Comparison of ENCODE assay signal across 8 mouse cellular contexts in the genomic region with DNA sequence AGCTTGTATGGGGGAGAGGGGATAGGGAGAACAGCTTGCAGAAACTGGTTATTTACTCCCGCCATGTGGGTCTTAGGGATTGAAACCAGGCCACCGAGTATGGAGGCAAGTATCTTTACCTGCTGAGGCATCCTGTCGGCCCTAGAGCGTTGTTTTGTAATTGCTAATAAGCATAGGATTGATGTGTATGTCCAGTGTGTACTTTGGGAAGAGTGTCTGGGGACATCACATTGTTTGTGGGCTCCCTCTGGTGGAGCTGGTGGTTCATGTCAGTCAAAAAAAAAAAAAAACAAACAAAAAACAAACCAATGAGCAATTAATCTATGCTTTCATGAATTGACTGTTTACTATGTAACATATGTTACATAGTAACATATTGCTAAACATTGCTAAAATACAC. TPM values are rescaled to one million over a fixed set of nuclear protein-coding genes. Genes with fewer than 3 reads are reported as not detected.
DNase-seq lines count a peak whose midpoint lies in the region; ATAC-seq and TF ChIP-seq lines count a peak whose summit lies in the region.
"Had no signal": no experiment of that assay in that cellular context is flagged by ENCODE, and none has a peak within 500 bp of the region (broad histone marks: within the 10 kb centered on the region; RNA-seq: fewer than 3 reads in every experiment).

No protein-coding gene starts in this region.

- peaks cover 28% of the 10 kb centered on the region for H3K79me2 ChIP-seq in C2C12 (ENCODE audit: control insufficient read depth, insufficient read depth)

- no peaks in the 10 kb centered on the region for H3K9me3 ChIP-seq in kidney, embryonic 15.5 days (replicated peaks)
- no peaks in the 10 kb centered on the region for H3K9me3 ChIP-seq in forebrain, embryonic 13.5 days (replicated peaks)
- H3K9me3 ChIP-seq: embryonic facial prominence, embryonic 15.5 days had no signal

- no peak for TF ChIP-seq POLR2A in kidney, adult 2 months (IDR thresholded peaks at IDR 0.05; ENCODE audit: low read depth, low read length)
- no peak for TF ChIP-seq POLR2A in cortical plate, adult 2 months (IDR thresholded peaks at IDR 0.05; ENCODE audit: extremely low read depth, insufficient read depth, low read length)

- WGBS in kidney, adult 2 months: 41% methylated on average over 4 of the region's 4 CpGs
- WGBS in kidney, embryonic 15.5 days: 54% methylated on average over 4 of the region's 4 CpGs
- 51% methylated on average over 4 of the region's 4 CpGs for WGBS in forebrain, embryonic 13.5 days

- peak; percentile 32 for DNase-seq in kidney, adult 2 months
- peak; percentile 69 for DNase-seq in 416B (ENCODE audit: low read depth)

- no peak overlapping the region for H3K27ac ChIP-seq in kidney, adult 2 months (ENCODE audit: insufficient read depth, low read depth, low read length)
- H3K27ac ChIP-seq in kidney, embryonic 15.5 days: no peak overlapping the region
- no peak overlapping the region for H3K27ac ChIP-seq in cortical plate, adult 2 months (ENCODE audit: insufficient read depth, low read length)
- no peak overlapping the region for H3K27ac ChIP-seq in forebrain, embryonic 13.5 days
- H3K27ac ChIP-seq: embryonic facial prominence, embryonic 15.5 days had no signal

- no peak for ATAC-seq in kidney, embryonic 15.5 days (replicated peaks; ENCODE audit: low FRiP score)
- peak; percentile 17; the same call in 1 of the 2 replicates for ATAC-seq in neutrophil, adult 5-6 weeks (ENCODE audit: extremely low read depth, insufficient number of reproducible peaks, low FRiP score, poor library complexity, severe bottlenecking)
- no peak for ATAC-seq in forebrain, embryonic 13.5 days

- no peak overlapping the region for H3K9ac ChIP-seq in kidney, embryonic 15.5 days
- H3K9ac ChIP-seq in forebrain, embryonic 13.5 days: no peak overlapping the region
- H3K9ac ChIP-seq: embryonic facial prominence, embryonic 15.5 days had no signal

- no peak overlapping the region for H3K4me2 ChIP-seq in kidney, embryonic 15.5 days
- H3K4me2 ChIP-seq in forebrain, embryonic 13.5 days: no peak overlapping the region
- H3K4me2 ChIP-seq: embryonic facial prominence, embryonic 15.5 days had no signal

- TF ChIP-seq CTCF in kidney, adult 2 months (conservative IDR thresholded peaks at IDR 0.05; ENCODE audit: insufficient read depth, insufficient read length, low read depth, low read length): peak; percentile 57
- TF ChIP-seq CTCF in C2C12 (IDR thresholded peaks at IDR 0.05; ENCODE audit: control insufficient read depth, insufficient read depth, insufficient read length): peak; percentile 2
- TF ChIP-seq CTCF in cortical plate, adult 2 months (IDR thresholded peaks at IDR 0.05; ENCODE audit: extremely low read depth, insufficient read depth, low read length): peak; percentile 61

- H3ac ChIP-seq in C2C12 (ENCODE audit: control insufficient read depth, insufficient read length, low read depth): no peak overlapping the region

- no peaks in the 10 kb centered on the region for H3K4me1 ChIP-seq in kidney, adult 2 months (ENCODE audit: control insufficient read depth, insufficient read depth, low read length)
- peaks cover 14% of the 10 kb centered on the region for H3K4me1 ChIP-seq in kidney, embryonic 15.5 days
- no peaks in the 10 kb centered on the region for H3K4me1 ChIP-seq in cortical plate, adult 2 months (ENCODE audit: control insufficient read depth, insufficient read depth, low read length)
- H3K4me1 ChIP-seq in forebrain, embryonic 13.5 days: peaks cover 19% of the 10 kb centered on the region

- H3K27me3 ChIP-seq in kidney, adult 2 months (replicated peaks; ENCODE audit: control insufficient read depth, insufficient read depth, low read length): no peaks in the 10 kb centered on the region
- H3K27me3 ChIP-seq in kidney, embryonic 15.5 days: no peaks in the 10 kb centered on the region
- H3K27me3 ChIP-seq in C2C12 (ENCODE audit: control insufficient read depth, insufficient read depth, insufficient read length): no peaks in the 10 kb centered on the region
- H3K27me3 ChIP-seq in forebrain, embryonic 13.5 days: no peaks in the 10 kb centered on the region
- H3K27me3 ChIP-seq: embryonic facial prominence, embryonic 15.5 days had no signal

- no peak overlapping the region for H3K4me3 ChIP-seq in kidney, adult 2 months (ENCODE audit: insufficient read depth, low read depth, low read length)
- H3K4me3 ChIP-seq in kidney, embryonic 15.5 days (replicated peaks): no peak overlapping the region
- H3K4me3 ChIP-seq in C2C12 (ENCODE audit: insufficient read depth, poor library complexity, severe bottlenecking): no peak overlapping the region
- H3K4me3 ChIP-seq in cortical plate, adult 2 months (ENCODE audit: insufficient read depth, low read length): no peak overlapping the region
- no peak overlapping the region for H3K4me3 ChIP-seq in forebrain, embryonic 13.5 days
- H3K4me3 ChIP-seq: embryonic facial prominence, embryonic 15.5 days had no signal

- peaks cover 22% of the 10 kb centered on the region for H3K79me3 ChIP-seq in C2C12 (ENCODE audit: low read depth)

- H3K36me3 ChIP-seq in kidney, adult 2 months (ENCODE audit: control insufficient read depth, insufficient read depth, low read length): no peaks in the 10 kb centered on the region
- peaks cover 2% of the 10 kb centered on the region; the same call in 1 of the 2 replicates for H3K36me3 ChIP-seq in kidney, embryonic 15.5 days
- peaks cover 6% of the 10 kb centered on the region for H3K36me3 ChIP-seq in C2C12 (ENCODE audit: control insufficient read depth, insufficient read depth)
- H3K36me3 ChIP-seq in forebrain, embryonic 13.5 days (ENCODE audit: poor library complexity, severe bottlenecking): no peaks in the 10 kb centered on the region
- H3K36me3 ChIP-seq: embryonic facial prominence, embryonic 15.5 days had no signal

TF ChIP-seq in C2C12, 6 proteins besides CTCF, POLR2A, EP300 and RAD21:
- TF ChIP-seq MAX (IDR thresholded peaks at IDR 0.05): no peak
- TF ChIP-seq USF1 (IDR thresholded peaks at IDR 0.05; ENCODE audit: low read depth): no peak
- TF ChIP-seq CEBPB (IDR thresholded peaks at IDR 0.05; ENCODE audit: low read depth): no peak

RNA-seq across cellular contexts. Expression of a gene that starts 2.2 kb away (rescaled TPM):
- 19.0 and 21.6 TPM in 2 replicates for polyA plus RNA-seq in kidney, adult 2 months (2012; rRNA removed)
- 26.2 and 33.4 TPM in 2 replicates for polyA plus RNA-seq in kidney, embryonic 15.5 days (2015; fragmentation: Nextera tagmentation; extraction: Ambion mirVana)
- 23.0 TPM for polyA plus RNA-seq in C2C12 (2012; fragmentation: generic; extraction: Trizol)
- 24.5 and 25.5 TPM in 2 replicates for polyA plus RNA-seq in cortical plate, adult 2 months (2012; rRNA removed)
- 23.4 and 27.0 TPM in 2 replicates for total RNA-seq in neutrophil, adult 5-6 weeks (2017)
- 24.1 and 25.3 TPM in 2 replicates for polyA plus RNA-seq in forebrain, embryonic 13.5 days (2015; fragmentation: Nextera tagmentation; extraction: Ambion mirVana)

Comparison
In these comparisons a context has a peak if more than half of its experiments do, and no peak if none do; other contexts are left out.
1. CTCF ChIP-seq: peak in every context shown above with its lines; median percentile 61 in cortical plate, adult 2 months; 57 in kidney, adult 2 months; 2 in C2C12.